Mouse (Mus musculus): ENCODE measurements at regions not wholly inside any gene's neighbourhood (a gene's known extent, or its start where the extent isn't known, plus 50 kb on each side); places are given as distances from the start of the nearest gene placed in this dataset.

DNA sequence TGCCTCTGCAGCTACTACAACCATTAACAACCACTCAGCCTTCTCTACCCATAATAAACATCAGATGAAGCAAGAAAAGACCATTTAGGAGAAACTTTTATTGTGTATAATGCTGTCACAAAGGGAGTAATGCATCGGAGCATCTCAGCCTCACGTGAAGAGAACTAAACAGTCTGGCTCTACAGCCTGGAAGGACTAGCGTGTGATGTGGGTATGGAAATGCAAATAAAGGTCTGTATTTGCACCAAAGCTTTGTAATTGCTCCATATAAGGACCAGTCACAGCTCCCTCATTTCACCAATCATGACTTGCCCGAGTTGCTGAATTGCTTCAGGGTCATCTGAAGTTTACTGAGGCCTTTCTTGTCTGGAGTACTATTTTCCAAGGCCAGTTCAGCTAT is 190.7 kb downstream of the Cep170 start:
- Histone ChIP-seq H3K4me2 (ENCODE audit: low read depth, low read length) (no peak overlapping the region), H3K4me1 (ENCODE audit: control insufficient read depth, insufficient read depth, low read length) (no peaks in the 10 kb centered on the region), H3K9ac (replicated peaks; ENCODE audit: low read depth, low read length) (no peak overlapping the region), H3K36me3 (ENCODE audit: control insufficient read depth, insufficient read depth, low read length) (no peaks in the 10 kb centered on the region), H3K9me3 (ENCODE audit: control insufficient read depth, low read length) (no peaks in the 10 kb centered on the region), H3K4me3 (ENCODE audit: low read depth, low read length) (no peak overlapping the region), H3K27me3 (ENCODE audit: control insufficient read depth, insufficient read depth, low read length) (no peaks in the 10 kb centered on the region), H3K27ac (ENCODE audit: low read depth, low read length) (no peak overlapping the region)
- ATAC-seq (ENCODE audit: low read depth) = no peak
- 46% methylated on average over 4 of the region's 4 CpGs for WGBS

DNA sequence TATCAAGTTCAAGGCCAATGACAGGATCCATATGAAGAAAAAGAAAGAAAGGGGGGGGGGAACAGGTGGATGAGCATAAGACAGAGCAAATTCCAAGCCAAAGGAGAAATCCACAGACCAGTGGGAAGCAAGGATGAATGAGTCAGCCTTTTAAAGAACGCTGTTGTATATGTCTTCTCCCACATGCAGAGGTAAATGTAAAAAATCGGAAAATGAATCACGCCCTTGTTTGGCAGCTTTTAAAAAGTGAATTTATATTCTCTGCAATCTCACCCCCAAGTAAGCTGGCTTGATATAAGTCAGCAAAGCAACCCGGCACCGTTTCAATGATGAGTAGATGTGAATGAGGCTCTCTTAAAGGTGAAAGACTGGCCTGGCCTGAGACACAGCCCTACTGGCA is 191.7 kb downstream of the Cep170 start:
- Histone ChIP-seq H3K27me3 (ENCODE audit: control insufficient read depth, insufficient read depth, low read length) (no peaks in the 10 kb centered on the region), H3K4me3 (ENCODE audit: low read depth, low read length) (no peak overlapping the region)
- WGBS = 92% methylated on average over 5 of the region's 5 CpGs

DNA sequence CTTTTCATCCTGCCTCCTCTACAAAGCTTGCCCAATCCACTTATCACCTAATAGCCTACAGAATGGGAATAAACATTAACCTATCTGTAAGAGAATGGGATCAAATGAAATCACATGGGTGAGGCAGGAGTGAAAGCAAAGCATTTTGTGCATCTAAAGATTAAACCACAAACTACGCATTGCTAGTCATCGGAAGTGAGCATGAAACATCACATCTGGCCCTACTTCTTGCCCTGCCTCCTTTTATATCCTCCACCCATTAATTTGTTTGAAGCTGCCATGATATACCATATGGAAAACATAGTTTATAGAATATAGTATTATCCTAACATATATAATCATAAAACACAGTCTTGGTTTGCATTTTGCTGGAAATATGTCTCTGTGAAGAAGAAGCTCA is 192.6 kb downstream of the Cep170 start:
- no peak for ATAC-seq (ENCODE audit: low read depth)

More for the DNA sequence above, 191.7 kb downstream of the Cep170 start:
- H3K4me1 ChIP-seq (ENCODE audit: control insufficient read depth, insufficient read depth, low read length) = no peaks in the 10 kb centered on the region
- no peak for ATAC-seq (ENCODE audit: low read depth)
- H3K27ac ChIP-seq (ENCODE audit: low read depth, low read length) = no peak overlapping the region
- H3K4me2 ChIP-seq (ENCODE audit: low read depth, low read length) = no peak overlapping the region
- H3K9me3 ChIP-seq (ENCODE audit: control insufficient read depth, low read length) = no peaks in the 10 kb centered on the region
- H3K9ac ChIP-seq (replicated peaks; ENCODE audit: low read depth, low read length) = no peak overlapping the region
- no peaks in the 10 kb centered on the region for H3K36me3 ChIP-seq (ENCODE audit: control insufficient read depth, insufficient read depth, low read length)

DNA sequence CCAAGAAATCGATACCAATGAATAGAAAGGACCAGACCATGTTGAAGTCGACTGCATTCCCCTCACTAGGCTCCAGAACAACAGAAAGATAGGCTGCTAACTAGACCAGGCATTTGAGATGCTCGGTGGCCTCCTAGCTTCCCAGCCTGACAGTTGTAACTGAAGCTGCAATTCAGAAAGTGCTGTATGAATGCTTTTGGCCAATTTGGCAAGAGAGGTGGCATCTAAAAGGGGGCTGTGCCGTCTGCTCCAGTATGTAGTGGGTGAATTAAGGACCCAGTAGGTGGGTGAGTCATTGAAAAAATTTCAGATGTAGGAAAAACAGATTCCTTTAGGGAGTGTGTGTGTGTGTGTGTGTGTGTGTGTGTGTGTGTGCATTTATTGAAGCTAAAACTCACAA is 195.0 kb downstream of the Cep170 start:
- no peaks in the 10 kb centered on the region for H3K36me3 ChIP-seq (ENCODE audit: control insufficient read depth, insufficient read depth, low read length)
- no peak overlapping the region for H3K27ac ChIP-seq (ENCODE audit: low read depth, low read length)
- WGBS = 87% methylated on average over 4 of the region's 4 CpGs
- H3K4me2 ChIP-seq (ENCODE audit: low read depth, low read length) = no peak overlapping the region
- ATAC-seq (ENCODE audit: low read depth) = no peak
- no peaks in the 10 kb centered on the region for H3K9me3 ChIP-seq (ENCODE audit: control insufficient read depth, low read length)
- H3K4me3 ChIP-seq (ENCODE audit: low read depth, low read length) = no peak overlapping the region
- H3K4me1 ChIP-seq (ENCODE audit: control insufficient read depth, insufficient read depth, low read length) = no peaks in the 10 kb centered on the region
- H3K27me3 ChIP-seq (ENCODE audit: control insufficient read depth, insufficient read depth, low read length) = no peaks in the 10 kb centered on the region
- H3K9ac ChIP-seq (replicated peaks; ENCODE audit: low read depth, low read length) = no peak overlapping the region

More for the DNA sequence above, 192.6 kb downstream of the Cep170 start:
- H3K27me3 ChIP-seq (ENCODE audit: control insufficient read depth, insufficient read depth, low read length) = no peaks in the 10 kb centered on the region
- no peaks in the 10 kb centered on the region for H3K4me1 ChIP-seq (ENCODE audit: control insufficient read depth, insufficient read depth, low read length)
- H3K4me2 ChIP-seq (ENCODE audit: low read depth, low read length) = no peak overlapping the region
- no peak overlapping the region for H3K27ac ChIP-seq (ENCODE audit: low read depth, low read length)
- 93% methylated on average over 2 of the region's 2 CpGs for WGBS
- no peaks in the 10 kb centered on the region for H3K9me3 ChIP-seq (ENCODE audit: control insufficient read depth, low read length)
- no peak overlapping the region for H3K4me3 ChIP-seq (ENCODE audit: low read depth, low read length)
- no peak overlapping the region for H3K9ac ChIP-seq (replicated peaks; ENCODE audit: low read depth, low read length)
- no peaks in the 10 kb centered on the region for H3K36me3 ChIP-seq (ENCODE audit: control insufficient read depth, insufficient read depth, low read length)

DNA sequence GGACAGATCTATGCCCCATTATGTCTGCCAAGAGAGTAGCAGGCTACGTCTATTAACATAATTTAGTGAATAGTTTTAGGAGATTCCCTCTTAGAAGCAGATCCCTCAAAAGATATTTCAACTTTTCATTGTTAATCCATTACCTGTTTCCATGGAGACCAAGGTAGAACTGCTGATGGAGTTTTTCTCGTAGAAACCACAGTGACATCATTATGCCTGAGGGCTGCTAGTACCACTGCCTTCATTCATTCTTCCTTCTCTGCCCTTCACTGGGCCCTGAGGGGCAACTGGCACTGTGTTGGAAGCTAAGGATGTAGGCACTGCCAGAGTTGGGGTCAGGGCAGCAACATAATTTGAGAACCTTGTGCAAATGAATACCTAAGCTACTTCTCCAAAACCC is 198.2 kb downstream of the Cep170 start:
- Histone ChIP-seq H3K27ac (ENCODE audit: low read depth, low read length) (no peak overlapping the region), H3K9me3 (ENCODE audit: control insufficient read depth, low read length) (no peaks in the 10 kb centered on the region), H3K36me3 (ENCODE audit: control insufficient read depth, insufficient read depth, low read length) (no peaks in the 10 kb centered on the region), H3K27me3 (ENCODE audit: control insufficient read depth, insufficient read depth, low read length) (no peaks in the 10 kb centered on the region), H3K4me1 (ENCODE audit: control insufficient read depth, insufficient read depth, low read length) (no peaks in the 10 kb centered on the region), H3K4me2 (ENCODE audit: low read depth, low read length) (no peak overlapping the region), H3K9ac (replicated peaks; ENCODE audit: low read depth, low read length) (no peak overlapping the region), H3K4me3 (ENCODE audit: low read depth, low read length) (no peak overlapping the region)
- WGBS = 64% methylated on average over 2 of the region's 2 CpGs
- ATAC-seq (ENCODE audit: low read depth) = no peak

DNA sequence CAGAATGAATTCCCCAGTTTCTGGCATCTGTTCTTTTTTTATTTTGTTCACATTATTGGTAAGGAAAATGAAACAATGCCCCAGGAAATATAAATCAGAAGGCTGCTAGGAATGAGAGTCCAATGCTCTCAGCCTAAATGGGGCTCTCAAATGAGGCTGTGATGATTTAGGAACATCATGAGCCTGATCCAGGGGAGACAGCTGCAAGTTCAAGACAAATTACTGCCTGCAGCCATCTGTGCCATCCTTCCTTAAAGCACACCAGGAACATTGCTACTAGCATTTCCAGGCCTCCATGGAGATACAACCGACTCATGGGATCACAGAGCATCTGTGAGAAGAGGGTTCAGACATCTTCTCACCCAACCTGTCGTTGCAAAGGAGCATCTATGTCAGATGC is 219.6 kb downstream of the Cep170 start:
- Histone ChIP-seq H3K4me1 (ENCODE audit: control insufficient read depth, insufficient read depth, low read length) (no peaks in the 10 kb centered on the region), H3K36me3 (ENCODE audit: control insufficient read depth, insufficient read depth, low read length) (no peaks in the 10 kb centered on the region), H3K4me2 (ENCODE audit: low read depth, low read length) (no peak overlapping the region), H3K27me3 (ENCODE audit: control insufficient read depth, insufficient read depth, low read length) (no peaks in the 10 kb centered on the region), H3K4me3 (ENCODE audit: low read depth, low read length) (no peak overlapping the region), H3K9me3 (ENCODE audit: control insufficient read depth, low read length) (no peaks in the 10 kb centered on the region), H3K9ac (replicated peaks; ENCODE audit: low read depth, low read length) (no peak overlapping the region), H3K27ac (ENCODE audit: low read depth, low read length) (no peak overlapping the region)
- 61% methylated on average over 2 of the region's 2 CpGs for WGBS
- ATAC-seq (ENCODE audit: low read depth) = no peak

DNA sequence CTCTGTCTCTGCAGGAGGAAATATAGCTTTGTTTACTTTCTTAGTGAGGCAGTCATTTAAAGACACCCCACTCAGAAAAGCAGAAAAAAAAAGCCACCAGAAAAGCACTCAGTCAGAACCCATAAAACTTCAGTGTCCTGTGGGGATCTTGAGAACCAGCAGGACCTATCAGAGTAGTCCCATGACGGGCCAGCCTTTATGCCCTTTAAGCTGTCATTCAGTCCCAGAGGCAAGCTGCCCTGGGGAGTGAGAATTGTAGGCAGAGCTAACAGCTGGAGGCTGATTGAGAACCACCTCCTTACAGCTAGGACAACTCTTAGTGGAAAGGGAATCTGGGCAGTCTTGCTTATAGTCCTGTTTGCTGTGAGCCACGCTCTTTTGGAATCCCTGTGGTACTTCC is 225.7 kb downstream of the Cep170 start:
- ATAC-seq (ENCODE audit: low read depth) = no peak
- no peak overlapping the region for H3K9ac ChIP-seq (replicated peaks; ENCODE audit: low read depth, low read length)
- H3K27ac ChIP-seq (ENCODE audit: low read depth, low read length) = no peak overlapping the region
- no peaks in the 10 kb centered on the region for H3K27me3 ChIP-seq (ENCODE audit: control insufficient read depth, insufficient read depth, low read length)
- H3K4me1 ChIP-seq (ENCODE audit: control insufficient read depth, insufficient read depth, low read length) = no peaks in the 10 kb centered on the region
- WGBS = 34% methylated on average over 2 of the region's 2 CpGs
- H3K9me3 ChIP-seq (ENCODE audit: control insufficient read depth, low read length) = no peaks in the 10 kb centered on the region
- no peak overlapping the region for H3K4me2 ChIP-seq (ENCODE audit: low read depth, low read length)
- H3K36me3 ChIP-seq (ENCODE audit: control insufficient read depth, insufficient read depth, low read length) = no peaks in the 10 kb centered on the region
- H3K4me3 ChIP-seq (ENCODE audit: low read depth, low read length) = no peak overlapping the region

DNA sequence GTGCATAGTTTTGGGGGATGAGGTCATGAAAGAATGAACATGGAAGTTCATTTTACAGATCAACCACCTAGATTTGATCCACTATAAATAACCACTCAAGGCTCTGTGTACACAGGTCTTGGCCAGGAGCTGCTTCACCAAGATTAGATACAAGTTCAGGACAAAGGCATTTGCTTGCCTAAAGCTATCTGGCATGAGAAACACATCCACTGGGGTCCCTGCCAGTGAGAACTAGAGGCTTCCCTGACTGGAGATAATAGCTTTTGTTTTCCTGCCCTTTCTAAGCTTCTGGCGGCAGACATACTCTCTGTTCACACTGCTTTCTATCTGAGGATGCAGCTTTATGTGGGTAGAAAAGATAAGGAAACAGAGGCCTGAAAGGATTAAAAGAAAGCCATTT is 240.2 kb downstream of the Cep170 start:
- no peaks in the 10 kb centered on the region for H3K36me3 ChIP-seq (ENCODE audit: control insufficient read depth, insufficient read depth, low read length)
- H3K4me2 ChIP-seq (ENCODE audit: low read depth, low read length) = no peak overlapping the region
- no peak overlapping the region for H3K9ac ChIP-seq (replicated peaks; ENCODE audit: low read depth, low read length)
- H3K27me3 ChIP-seq (ENCODE audit: control insufficient read depth, insufficient read depth, low read length) = no peaks in the 10 kb centered on the region
- H3K9me3 ChIP-seq (ENCODE audit: control insufficient read depth, low read length) = no peaks in the 10 kb centered on the region
- H3K27ac ChIP-seq (ENCODE audit: low read depth, low read length) = no peak overlapping the region
- no peak overlapping the region for H3K4me3 ChIP-seq (ENCODE audit: low read depth, low read length)
- 28% methylated on average over 1 of the region's 1 CpGs for WGBS
- no peaks in the 10 kb centered on the region for H3K4me1 ChIP-seq (ENCODE audit: control insufficient read depth, insufficient read depth, low read length)
- ATAC-seq (ENCODE audit: low read depth) = no peak

DNA sequence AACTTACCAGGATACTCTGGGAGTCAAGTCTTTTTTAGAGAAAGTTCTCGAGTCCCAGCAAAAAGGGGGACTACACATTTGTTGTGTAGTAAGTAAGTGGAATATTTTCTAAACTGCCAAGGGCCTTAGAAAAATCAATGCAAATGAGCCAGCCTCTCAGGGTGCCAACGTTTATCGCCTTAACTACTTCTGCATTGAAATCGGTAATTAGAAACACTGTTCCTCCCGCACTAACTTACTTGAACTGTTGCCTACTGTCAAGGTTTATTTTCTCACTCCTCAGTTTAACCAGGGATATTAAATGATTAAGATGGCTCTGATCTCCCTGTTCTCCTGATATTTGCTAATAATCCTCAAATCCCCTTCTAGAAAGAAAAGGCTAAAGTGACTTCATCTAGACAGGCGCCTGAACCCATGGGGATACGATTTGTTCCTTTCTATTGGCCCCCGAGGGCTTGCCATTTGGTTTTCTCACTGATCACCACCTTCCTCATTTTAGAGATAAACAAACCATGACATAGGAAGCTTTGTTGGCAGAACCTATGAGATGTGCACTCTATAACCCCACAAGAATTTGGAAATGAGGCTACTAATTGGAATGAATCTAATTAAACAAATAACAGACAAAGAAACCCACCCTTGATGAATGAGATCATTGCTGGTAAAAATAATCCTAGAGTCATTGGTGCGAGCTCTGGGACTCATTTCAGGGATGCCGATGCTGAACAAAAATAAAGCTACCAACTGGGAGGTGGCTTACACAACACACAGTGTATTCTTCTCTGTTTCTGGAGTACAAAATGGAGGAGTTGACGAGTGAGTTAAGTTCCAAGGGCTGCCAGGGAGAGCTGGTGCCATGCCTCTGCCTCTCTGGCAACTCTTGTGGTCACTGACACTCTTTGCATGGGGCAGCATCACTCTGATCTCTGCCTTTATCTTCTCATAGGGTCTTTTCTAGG is 255.1 kb downstream of the Cep170 start:
- Histone ChIP-seq H3K36me3 (ENCODE audit: control insufficient read depth, insufficient read depth, low read length) (no peaks in the 10 kb centered on the region), H3K27ac (ENCODE audit: low read depth, low read length) (no peak overlapping the region), H3K9ac (replicated peaks; ENCODE audit: low read depth, low read length) (no peak overlapping the region), H3K9me3 (ENCODE audit: control insufficient read depth, low read length) (no peaks in the 10 kb centered on the region), H3K4me1 (ENCODE audit: control insufficient read depth, insufficient read depth, low read length) (no peaks in the 10 kb centered on the region), H3K4me3 (ENCODE audit: low read depth, low read length) (no peak overlapping the region), H3K27me3 (ENCODE audit: control insufficient read depth, insufficient read depth, low read length) (no peaks in the 10 kb centered on the region), H3K4me2 (ENCODE audit: low read depth, low read length) (no peak overlapping the region)
- WGBS = 70% methylated on average over 11 of the region's 11 CpGs
- ATAC-seq (ENCODE audit: low read depth) = peak; percentile 72
